ENCODE assay signal across 8 mouse cellular contexts in the genomic region with DNA sequence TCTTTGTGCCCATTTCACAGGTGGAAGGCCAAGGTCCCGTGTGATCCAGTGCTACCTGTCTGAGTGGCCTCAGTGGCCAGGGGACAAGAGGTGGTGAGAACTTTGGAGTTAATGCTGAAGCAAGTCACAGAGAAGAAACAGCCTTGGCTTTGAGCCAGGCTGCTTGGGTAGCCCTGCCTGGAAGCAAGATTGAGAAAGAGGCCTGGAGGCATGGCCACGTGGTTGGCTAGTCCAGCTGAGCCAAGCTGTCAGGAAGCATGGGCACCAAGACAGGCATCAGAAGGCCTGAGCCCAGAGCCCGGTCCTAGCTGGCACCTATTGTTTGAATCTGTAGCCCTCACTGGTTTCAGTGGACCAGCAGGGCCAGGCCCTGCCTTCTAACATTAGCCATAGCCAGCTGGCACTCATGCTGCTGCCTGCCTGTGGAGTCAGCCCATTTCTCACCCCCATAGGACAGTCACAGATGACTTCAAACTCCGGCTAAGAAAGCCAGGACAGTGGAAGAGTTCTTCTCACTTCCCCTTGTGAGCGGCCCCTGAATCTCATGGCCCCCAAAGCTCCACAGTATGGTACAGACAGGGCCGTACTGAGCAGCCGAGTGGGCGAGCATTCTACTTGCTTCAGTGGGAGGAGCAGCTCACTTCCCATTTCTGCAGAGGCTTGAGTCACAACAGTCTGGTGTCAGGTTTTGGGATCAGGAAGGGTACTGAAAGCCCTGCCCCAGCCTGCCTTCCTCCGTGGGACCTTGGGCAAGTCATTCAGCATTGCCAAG. TPM values are rescaled to one million over a fixed set of nuclear protein-coding genes. Genes with fewer than 3 reads are reported as not detected.
A peak's percentile ranks its signal among the peaks of the same experiment; 100 is the strongest.
DNase-seq lines count a peak whose midpoint lies in the region; ATAC-seq and TF ChIP-seq lines count a peak whose summit lies in the region.

No protein-coding gene starts in this region.

- no peak for TF ChIP-seq CTCF in bone marrow, adult 2 months (IDR thresholded peaks at IDR 0.05; ENCODE audit: control insufficient read depth, insufficient read depth, low read length)

- no peak for ATAC-seq in liver, embryonic 13.5 days (ENCODE audit: low read depth)
- no peak for ATAC-seq in erythroblast, adult 5-6 weeks (replicated peaks; ENCODE audit: low FRiP score, poor library complexity, severe bottlenecking)

- no peak overlapping the region for H3K4me3 ChIP-seq in bone marrow, adult 2 months (replicated peaks; ENCODE audit: control insufficient read depth, low read depth, low read length)
- H3K4me3 ChIP-seq in liver, embryonic 13.5 days (replicated peaks) = no peak overlapping the region

- DNase-seq in spleen, adult 18-20 months = peak; percentile 58
- DNase-seq in spleen, adult 12 weeks (ENCODE audit: low spot score) = no peak
- DNase-seq in frontal cortex, postnatal 36 days (ENCODE audit: low spot score in 2 of 2) = peak; percentile 55 to 63
- DNase-seq in kidney, postnatal 14 days = peak; percentile 83
- no peak for DNase-seq in liver, embryonic 13.5 days
- peak; percentile 54 to 73 for DNase-seq in right cerebral cortex, adult 2 months (ENCODE audit: low spot score in 2 of 2)

- TF ChIP-seq POLR2A in bone marrow, adult 2 months (IDR thresholded peaks at IDR 0.05; ENCODE audit: borderline replicate concordance, control insufficient read depth, low read depth, low read length) = peak; percentile 24; the same call in 1 of the 2 replicates

- H3K27me3 ChIP-seq in liver, embryonic 13.5 days = no peaks in the 10 kb centered on the region

- no peaks in the 10 kb centered on the region for H3K9me3 ChIP-seq in liver, embryonic 13.5 days (replicated peaks)

- WGBS in bone marrow, adult 2 months = 12% methylated on average over 9 of the region's 9 CpGs
- WGBS in liver, embryonic 13.5 days (ENCODE audit: insufficient replicate concordance) = 36% methylated on average over 9 of the region's 9 CpGs

- H3K27ac ChIP-seq in bone marrow, adult 2 months (ENCODE audit: control insufficient read depth, insufficient read depth, low read depth, low read length, poor library complexity) = peak overlapping the region; percentile 54
- peak overlapping the region; percentile 34 for H3K27ac ChIP-seq in liver, embryonic 13.5 days

- H3K9ac ChIP-seq in liver, embryonic 13.5 days = no peak overlapping the region

- peaks cover 19% of the 10 kb centered on the region for H3K4me1 ChIP-seq in bone marrow, adult 2 months (ENCODE audit: control insufficient read depth, insufficient read depth, low read length)
- peaks cover 37% of the 10 kb centered on the region for H3K4me1 ChIP-seq in liver, embryonic 13.5 days (replicated peaks)

- no peak overlapping the region for H3K4me2 ChIP-seq in liver, embryonic 13.5 days

- peaks cover 11% of the 10 kb centered on the region; the same call in 1 of the 2 replicates for H3K36me3 ChIP-seq in liver, embryonic 13.5 days

RNA-seq across cellular contexts. Expression of a gene that starts 11.4 kb away (rescaled TPM):
- 3.6 and 12.5 TPM in 2 replicates for polyA plus RNA-seq in bone marrow, adult 2 months (2011; ENCODE audit: insufficient read depth, insufficient read length, low replicate concordance, missing spikeins)
- 0.36 and 0.39 TPM in 2 replicates for polyA plus RNA-seq in liver, embryonic 13.5 days (2015; fragmentation: Nextera tagmentation; extraction: Ambion mirVana)
- total RNA-seq in erythroblast, adult 5-6 weeks (2015; ENCODE audit: low replicate concordance) = 1.3 and 1.5 TPM in 2 replicates
- 1.2 TPM in 1 of 2 replicates, not detected in the other for total RNA-seq in erythroblast, adult 5-6 weeks (2017; ENCODE audit: low replicate concordance)

RNA-seq across cellular contexts. Expression of a gene that starts 31.3 kb away (rescaled TPM):
- 25.1 and 39.9 TPM in 2 replicates for polyA plus RNA-seq in bone marrow, adult 2 months (2011; ENCODE audit: insufficient read depth, insufficient read length, low replicate concordance, missing spikeins)
- 25.9 and 32.0 TPM in 2 replicates for polyA plus RNA-seq in liver, embryonic 13.5 days (2015; fragmentation: Nextera tagmentation; extraction: Ambion mirVana)
- total RNA-seq in erythroblast, adult 5-6 weeks (2015; ENCODE audit: low replicate concordance) = 15.0 and 20.8 TPM in 2 replicates
- total RNA-seq in erythroblast, adult 5-6 weeks (2017; ENCODE audit: low replicate concordance) = 20.4 and 34.7 TPM in 2 replicates

RNA-seq across cellular contexts. Expression of a gene that starts 49.8 kb away (rescaled TPM):
- 9.4 and 15.8 TPM in 2 replicates for polyA plus RNA-seq in bone marrow, adult 2 months (2011; ENCODE audit: insufficient read depth, insufficient read length, low replicate concordance, missing spikeins)
- polyA plus RNA-seq in liver, embryonic 13.5 days (2015; fragmentation: Nextera tagmentation; extraction: Ambion mirVana) = 16.1 and 19.6 TPM in 2 replicates
- total RNA-seq in erythroblast, adult 5-6 weeks (2015; ENCODE audit: low replicate concordance) = 5.9 and 9.8 TPM in 2 replicates
- 7.5 and 17.4 TPM in 2 replicates for total RNA-seq in erythroblast, adult 5-6 weeks (2017; ENCODE audit: low replicate concordance)

RNA-seq across cellular contexts. Expression of a gene that starts 50.8 kb away (rescaled TPM):
- not detected in 2 replicates for polyA plus RNA-seq in bone marrow, adult 2 months (2011; ENCODE audit: insufficient read depth, insufficient read length, low replicate concordance, missing spikeins)
- not detected in 2 replicates for polyA plus RNA-seq in liver, embryonic 13.5 days (2015; fragmentation: Nextera tagmentation; extraction: Ambion mirVana)
- total RNA-seq in erythroblast, adult 5-6 weeks (2015; ENCODE audit: low replicate concordance) = not detected in 2 replicates
- total RNA-seq in erythroblast, adult 5-6 weeks (2017; ENCODE audit: low replicate concordance) = not detected in 2 replicates

Comparison
In these comparisons a context has a peak if more than half of its experiments do, and no peak if none do; other contexts are left out.
1. DNase-seq: peak in spleen, adult 18-20 months (2 of 2), frontal cortex, postnatal 36 days (2 of 2), kidney, postnatal 14 days (single experiment) and right cerebral cortex, adult 2 months (2 of 2); none in spleen, adult 12 weeks (single experiment) and liver, embryonic 13.5 days (single experiment).